Mouse (Mus musculus): ENCODE measurements at regions not wholly inside any gene's neighbourhood (a gene's known extent, or its start where the extent isn't known, plus 50 kb on each side); places are given as distances from the start of the nearest gene placed in this dataset.

- WGBS = 64% methylated on average over 23 of the region's 23 CpGs
- Histone ChIP-seq H3K4me2 (ENCODE audit: low read length) (no peak overlapping the region), H3K9ac (ENCODE audit: low read depth, low read length) (no peak overlapping the region), H3K27ac (ENCODE audit: low read length) (no peak overlapping the region), H3K9me3 (replicated peaks; ENCODE audit: control insufficient read depth, low read length, poor library complexity, severe bottlenecking) (no peaks in the 10 kb centered on the region), H3K36me3 (ENCODE audit: control insufficient read depth, insufficient read depth, low read length) (no peaks in the 10 kb centered on the region), H3K4me1 (ENCODE audit: control insufficient read depth, insufficient read depth, low read length) (no peaks in the 10 kb centered on the region), H3K4me3 (ENCODE audit: low read depth, low read length) (no peak overlapping the region), H3K27me3 (ENCODE audit: control insufficient read depth, insufficient read depth, low read depth, low read length) (no peaks in the 10 kb centered on the region)
- ATAC-seq = no peak
These were observed 72.6 kb upstream of the Plet1 start for GRCm38 (mm10) chr9:50421572-50422285.

GRCm38 (mm10) chr9:50425866-50426495, 68.3 kb upstream of the Plet1 start:
- Histone ChIP-seq H3K27ac (ENCODE audit: low read length) (no peak overlapping the region), H3K4me3 (ENCODE audit: low read depth, low read length) (no peak overlapping the region), H3K27me3 (ENCODE audit: control insufficient read depth, insufficient read depth, low read depth, low read length) (no peaks in the 10 kb centered on the region), H3K9me3 (replicated peaks; ENCODE audit: control insufficient read depth, low read length, poor library complexity, severe bottlenecking) (no peaks in the 10 kb centered on the region), H3K4me2 (ENCODE audit: low read length) (no peak overlapping the region), H3K9ac (ENCODE audit: low read depth, low read length) (no peak overlapping the region), H3K4me1 (ENCODE audit: control insufficient read depth, insufficient read depth, low read length) (0 out of 2 replicates have a peak, but pooled peaks cover 2% of the 10 kb centered on the region), H3K36me3 (ENCODE audit: control insufficient read depth, insufficient read depth, low read length) (no peaks in the 10 kb centered on the region)
- no peak for ATAC-seq
- 45% methylated on average over 4 of the region's 4 CpGs for WGBS

GRCm38 (mm10) chr9:50430147-50430546, 64.2 kb upstream of the Plet1 start:
- Histone ChIP-seq H3K27me3 (ENCODE audit: control insufficient read depth, insufficient read depth, low read depth, low read length) (no peaks in the 10 kb centered on the region), H3K27ac (ENCODE audit: low read length) (no peak overlapping the region), H3K4me1 (ENCODE audit: control insufficient read depth, insufficient read depth, low read length) (0 out of 2 replicates have a peak, but pooled peaks cover 4% of the 10 kb centered on the region), H3K9ac (ENCODE audit: low read depth, low read length) (no peak overlapping the region), H3K9me3 (replicated peaks; ENCODE audit: control insufficient read depth, low read length, poor library complexity, severe bottlenecking) (no peaks in the 10 kb centered on the region), H3K4me2 (ENCODE audit: low read length) (no peak overlapping the region), H3K4me3 (ENCODE audit: low read depth, low read length) (no peak overlapping the region), H3K36me3 (ENCODE audit: control insufficient read depth, insufficient read depth, low read length) (no peaks in the 10 kb centered on the region)
- 94% methylated on average over 7 of the region's 7 CpGs for WGBS
- no peak for ATAC-seq

- H3K36me3 ChIP-seq (ENCODE audit: control insufficient read depth, insufficient read depth, low read length) = no peaks in the 10 kb centered on the region
- ATAC-seq = no peak
- no peak overlapping the region for H3K27ac ChIP-seq (ENCODE audit: low read length)
- H3K9ac ChIP-seq (ENCODE audit: low read depth, low read length) = no peak overlapping the region
- H3K4me3 ChIP-seq (ENCODE audit: low read depth, low read length) = no peak overlapping the region
- 79% methylated on average over 4 of the region's 4 CpGs for WGBS
- H3K9me3 ChIP-seq (replicated peaks; ENCODE audit: control insufficient read depth, low read length, poor library complexity, severe bottlenecking) = no peaks in the 10 kb centered on the region
- no peak overlapping the region for H3K4me2 ChIP-seq (ENCODE audit: low read length)
- peaks cover 8% of the 10 kb centered on the region; the same call in 1 of the 2 replicates for H3K4me1 ChIP-seq (ENCODE audit: control insufficient read depth, insufficient read depth, low read length)
- no peaks in the 10 kb centered on the region for H3K27me3 ChIP-seq (ENCODE audit: control insufficient read depth, insufficient read depth, low read depth, low read length)
These were observed 60.8 kb upstream of the Plet1 start for GRCm38 (mm10) chr9:50433525-50433924.

GRCm38 (mm10) chr9:50433978-50434377, 60.3 kb upstream of the Plet1 start:
- H3K9ac ChIP-seq (ENCODE audit: low read depth, low read length) = no peak overlapping the region
- no peaks in the 10 kb centered on the region for H3K27me3 ChIP-seq (ENCODE audit: control insufficient read depth, insufficient read depth, low read depth, low read length)
- H3K4me1 ChIP-seq (ENCODE audit: control insufficient read depth, insufficient read depth, low read length) = peaks cover 8% of the 10 kb centered on the region; the same call in 1 of the 2 replicates
- no peak overlapping the region for H3K4me3 ChIP-seq (ENCODE audit: low read depth, low read length)
- no peak overlapping the region for H3K4me2 ChIP-seq (ENCODE audit: low read length)
- WGBS = 67% methylated on average over 4 of the region's 4 CpGs
- H3K9me3 ChIP-seq (replicated peaks; ENCODE audit: control insufficient read depth, low read length, poor library complexity, severe bottlenecking) = no peaks in the 10 kb centered on the region
- H3K27ac ChIP-seq (ENCODE audit: low read length) = no peak overlapping the region
- ATAC-seq = no peak
- no peaks in the 10 kb centered on the region for H3K36me3 ChIP-seq (ENCODE audit: control insufficient read depth, insufficient read depth, low read length)

GRCm38 (mm10) chr9:50437830-50438722, 56.2 kb upstream of the Plet1 start:
- H3K36me3 ChIP-seq (ENCODE audit: control insufficient read depth, insufficient read depth, low read length) = no peaks in the 10 kb centered on the region
- H3K4me2 ChIP-seq (ENCODE audit: low read length) = peak overlapping the region; percentile 82
- peak overlapping the region; percentile 39 for H3K4me3 ChIP-seq (ENCODE audit: low read depth, low read length)
- no peaks in the 10 kb centered on the region for H3K27me3 ChIP-seq (ENCODE audit: control insufficient read depth, insufficient read depth, low read depth, low read length)
- H3K9ac ChIP-seq (ENCODE audit: low read depth, low read length) = peak overlapping the region; percentile 73
- H3K9me3 ChIP-seq (replicated peaks; ENCODE audit: control insufficient read depth, low read length, poor library complexity, severe bottlenecking) = no peaks in the 10 kb centered on the region
- WGBS = 18% methylated on average over 17 of the region's 17 CpGs
- peak; percentile 87 for ATAC-seq
- peaks cover 11% of the 10 kb centered on the region; the same call in 1 of the 2 replicates for H3K4me1 ChIP-seq (ENCODE audit: control insufficient read depth, insufficient read depth, low read length)
- H3K27ac ChIP-seq (ENCODE audit: low read length) = no peak overlapping the region; the same call in 1 of the 2 replicates

- H3K4me2 ChIP-seq (ENCODE audit: low read length) = no peak overlapping the region
- H3K36me3 ChIP-seq (ENCODE audit: control insufficient read depth, insufficient read depth, low read length) = no peaks in the 10 kb centered on the region
- no peak overlapping the region for H3K9ac ChIP-seq (ENCODE audit: low read depth, low read length)
- peaks cover 8% of the 10 kb centered on the region; the same call in 1 of the 2 replicates for H3K4me1 ChIP-seq (ENCODE audit: control insufficient read depth, insufficient read depth, low read length)
- no peaks in the 10 kb centered on the region for H3K9me3 ChIP-seq (replicated peaks; ENCODE audit: control insufficient read depth, low read length, poor library complexity, severe bottlenecking)
- ATAC-seq = no peak
- no peak overlapping the region for H3K27ac ChIP-seq (ENCODE audit: low read length)
- no peak overlapping the region for H3K4me3 ChIP-seq (ENCODE audit: low read depth, low read length)
- 71% methylated on average over 7 of the region's 7 CpGs for WGBS
- H3K27me3 ChIP-seq (ENCODE audit: control insufficient read depth, insufficient read depth, low read depth, low read length) = no peaks in the 10 kb centered on the region
These were observed 55.6 kb upstream of the Plet1 start for GRCm38 (mm10) chr9:50438738-50439137.

GRCm38 (mm10) chr9:50440222-50440621, 54.1 kb upstream of the Plet1 start:
- ATAC-seq = no peak
- 75% methylated on average over 3 of the region's 3 CpGs for WGBS
- H3K4me1 ChIP-seq (ENCODE audit: control insufficient read depth, insufficient read depth, low read length) = peaks cover 8% of the 10 kb centered on the region; the same call in 1 of the 2 replicates

More at GRCm38 (mm10) chr9:50440222-50440621, 54.1 kb upstream of the Plet1 start:
- Histone ChIP-seq H3K9ac (ENCODE audit: low read depth, low read length) (0 out of 2 replicates have a peak overlapping the region, but pooled peaks have one; percentile 11), H3K4me2 (ENCODE audit: low read length) (no peak overlapping the region), H3K4me3 (ENCODE audit: low read depth, low read length) (no peak overlapping the region), H3K36me3 (ENCODE audit: control insufficient read depth, insufficient read depth, low read length) (no peaks in the 10 kb centered on the region), H3K9me3 (replicated peaks; ENCODE audit: control insufficient read depth, low read length, poor library complexity, severe bottlenecking) (no peaks in the 10 kb centered on the region), H3K27ac (ENCODE audit: low read length) (no peak overlapping the region), H3K27me3 (ENCODE audit: control insufficient read depth, insufficient read depth, low read depth, low read length) (no peaks in the 10 kb centered on the region)
